8 mouse cellular contexts compared by ENCODE assay signal in genomic region chr10:79793738-79794490, GRCm38 (mm10). TPM values are rescaled to one million over a fixed set of nuclear protein-coding genes. Genes with fewer than 3 reads are reported as not detected.
DNase-seq lines count a peak whose midpoint lies in the region; ATAC-seq and TF ChIP-seq lines count a peak whose summit lies in the region.

No protein-coding gene starts in this region.

- ATAC-seq in embryonic facial prominence, embryonic 15.5 days (ENCODE audit: insufficient number of reproducible peaks, low FRiP score, low TSS enrichment, low read depth), result peak; percentile 8; the same call in 1 of the 2 replicates
- peak; percentile 24; the same call in 1 of the 2 replicates for ATAC-seq in hindbrain, postnatal 0 days
- peak; percentile 7; the same call in 1 of the 2 replicates for ATAC-seq in liver, embryonic 14.5 days (ENCODE audit: insufficient read depth)
- ATAC-seq in megakaryocyte-erythroid progenitor cell, adult 5-6 weeks (replicated peaks; ENCODE audit: low FRiP score, low TSS enrichment, poor library complexity, severe bottlenecking), result no peak

- H3K27ac ChIP-seq in embryonic facial prominence, embryonic 15.5 days (replicated peaks), result peak overlapping the region; percentile 79
- H3K27ac ChIP-seq in hindbrain, postnatal 0 days, result peak overlapping the region; percentile 90
- H3K27ac ChIP-seq in liver, embryonic 14.5 days, result no peak overlapping the region

- no peaks in the 10 kb centered on the region for H3K27me3 ChIP-seq in embryonic facial prominence, embryonic 15.5 days
- no peaks in the 10 kb centered on the region for H3K27me3 ChIP-seq in hindbrain, postnatal 0 days (ENCODE audit: insufficient read depth, low read length)
- peaks cover 3% of the 10 kb centered on the region; the same call in 1 of the 2 replicates for H3K27me3 ChIP-seq in liver, embryonic 14.5 days (ENCODE audit: control insufficient read depth, insufficient read depth, low read length)

- peak overlapping the region; percentile 75 for H3K4me3 ChIP-seq in embryonic facial prominence, embryonic 15.5 days (replicated peaks)
- H3K4me3 ChIP-seq in hindbrain, postnatal 0 days (ENCODE audit: low read length), result peak overlapping the region; percentile 93
- peak overlapping the region; percentile 52 to 63 for H3K4me3 ChIP-seq in liver, embryonic 14.5 days (ENCODE audit: insufficient read depth in 1 of 2, low read depth in 2 of 2, low read length in 2 of 2)

- peak; percentile 49 for DNase-seq in kidney, adult 9 months
- DNase-seq in kidney, adult 8-10 months, result no peak
- peak; percentile 58 for DNase-seq in Muller cell, postnatal 12 days (ENCODE audit: inconsistent ontology term)
- DNase-seq in hindbrain, postnatal 0 days (ENCODE audit: low spot score), result peak; percentile 61
- DNase-seq in liver, embryonic 14.5 days (ENCODE audit: low read depth in 3 of 3, low spot score in 3 of 3), result no peak
- DNase-seq in right cerebral cortex, postnatal 10 days (ENCODE audit: low spot score in 2 of 2), result peak; percentile 71 to 78

- under 1% methylated on average over 38 of the region's 38 CpGs for WGBS in embryonic facial prominence, embryonic 15.5 days
- under 1% methylated on average over 30 of the region's 38 CpGs for WGBS in hindbrain, postnatal 0 days
- 12% methylated on average over 37 of the region's 38 CpGs for WGBS in liver, embryonic 14.5 days (ENCODE audit: insufficient replicate concordance)

- H3K4me1 ChIP-seq in embryonic facial prominence, embryonic 15.5 days, result peaks cover 24% of the 10 kb centered on the region
- H3K4me1 ChIP-seq in hindbrain, postnatal 0 days (ENCODE audit: insufficient read depth, low read length), result peaks cover 13% of the 10 kb centered on the region
- H3K4me1 ChIP-seq in liver, embryonic 14.5 days (replicated peaks; ENCODE audit: control insufficient read depth in 2 of 2, insufficient read depth in 2 of 2, low read length in 1 of 2), result peaks cover 0 to 12% of the 10 kb centered on the region in 2 experiments

- H3K9ac ChIP-seq in embryonic facial prominence, embryonic 15.5 days, result peak overlapping the region; percentile 90
- H3K9ac ChIP-seq in hindbrain, postnatal 0 days (replicated peaks; ENCODE audit: low read length), result peak overlapping the region; percentile 97
- peak overlapping the region; percentile 37; the same call in 1 of the 2 replicates for H3K9ac ChIP-seq in liver, embryonic 14.5 days (replicated peaks)

- TF ChIP-seq EP300 in liver, embryonic 14.5 days (IDR thresholded peaks at IDR 0.05; ENCODE audit: low read depth), result no peak

- H3K9me3 ChIP-seq in embryonic facial prominence, embryonic 15.5 days (replicated peaks), result no peaks in the 10 kb centered on the region
- no peaks in the 10 kb centered on the region for H3K9me3 ChIP-seq in hindbrain, postnatal 0 days (ENCODE audit: low read length)
- no peaks in the 10 kb centered on the region for H3K9me3 ChIP-seq in liver, embryonic 14.5 days (ENCODE audit: control insufficient read depth, low read length)

- peak overlapping the region; percentile 90 for H3K4me2 ChIP-seq in embryonic facial prominence, embryonic 15.5 days (replicated peaks)
- peak overlapping the region; percentile 80 for H3K4me2 ChIP-seq in hindbrain, postnatal 0 days (ENCODE audit: low read depth, low read length)
- peak overlapping the region; percentile 72 for H3K4me2 ChIP-seq in liver, embryonic 14.5 days (ENCODE audit: low read depth)

- H3K36me3 ChIP-seq in embryonic facial prominence, embryonic 15.5 days, result no peaks in the 10 kb centered on the region
- no peaks in the 10 kb centered on the region for H3K36me3 ChIP-seq in hindbrain, postnatal 0 days (ENCODE audit: insufficient read depth, low read length)
- H3K36me3 ChIP-seq in liver, embryonic 14.5 days (replicated peaks; ENCODE audit: control insufficient read depth, insufficient read depth, low read depth), result no peaks in the 10 kb centered on the region

- no peak for TF ChIP-seq CTCF in hindbrain, postnatal 0 days (IDR thresholded peaks at IDR 0.05; ENCODE audit: low read depth)
- TF ChIP-seq CTCF in liver, embryonic 14.5 days (IDR thresholded peaks at IDR 0.05; ENCODE audit: low read depth), result no peak

RNA-seq across cellular contexts. Expression of gene Palm, which starts 0.5 kb away (rescaled TPM):
- 88.1 and 96.6 TPM in 2 replicates for polyA plus RNA-seq in embryonic facial prominence, embryonic 15.5 days (2015; fragmentation: Nextera tagmentation; extraction: Ambion mirVana)
- total RNA-seq in hindbrain, postnatal 0 days (2014; rRNA removed), result 156 and 157 TPM in 2 replicates
- 221 and 242 TPM in 2 replicates for polyA plus RNA-seq in hindbrain, postnatal 0 days (2015; fragmentation: Nextera tagmentation; extraction: Ambion mirVana)
- 3.4 and 3.5 TPM in 2 replicates for polyA plus RNA-seq in liver, embryonic 14.5 days (2012; rRNA removed)
- 4.0 and 4.1 TPM in 2 replicates for polyA plus RNA-seq in liver, embryonic 14.5 days (2014; fragmentation: Nextera tagmentation; extraction: Ambion mirVana)
- total RNA-seq in megakaryocyte-erythroid progenitor cell, adult 5-6 weeks (2014; fragmentation: Nextera tagmentation), result 7.6 and 11.1 TPM in 2 replicates
- 4.6 and 6.8 TPM in 2 replicates for total RNA-seq in megakaryocyte-erythroid progenitor cell, adult 5-6 weeks (2017)

RNA-seq across cellular contexts. Expression of gene Prss57, which starts 3.2 kb away (rescaled TPM):
- 0.07 TPM in 1 of 2 replicates, not detected in the other for polyA plus RNA-seq in embryonic facial prominence, embryonic 15.5 days (2015; fragmentation: Nextera tagmentation; extraction: Ambion mirVana)
- 0.54 and 1.8 TPM in 2 replicates for total RNA-seq in hindbrain, postnatal 0 days (2014; rRNA removed)
- 0.13 and 0.33 TPM in 2 replicates for polyA plus RNA-seq in hindbrain, postnatal 0 days (2015; fragmentation: Nextera tagmentation; extraction: Ambion mirVana)
- 1.6 TPM in 2 replicates for polyA plus RNA-seq in liver, embryonic 14.5 days (2012; rRNA removed)
- polyA plus RNA-seq in liver, embryonic 14.5 days (2014; fragmentation: Nextera tagmentation; extraction: Ambion mirVana), result 3.2 and 4.9 TPM in 2 replicates
- 2.4 and 7.6 TPM in 2 replicates for total RNA-seq in megakaryocyte-erythroid progenitor cell, adult 5-6 weeks (2014; fragmentation: Nextera tagmentation)
- 1.7 and 3.5 TPM in 2 replicates for total RNA-seq in megakaryocyte-erythroid progenitor cell, adult 5-6 weeks (2017)

RNA-seq across cellular contexts. Expression of gene Fstl3, which starts 16.8 kb away (rescaled TPM):
- polyA plus RNA-seq in embryonic facial prominence, embryonic 15.5 days (2015; fragmentation: Nextera tagmentation; extraction: Ambion mirVana), result 20.1 and 20.2 TPM in 2 replicates
- total RNA-seq in hindbrain, postnatal 0 days (2014; rRNA removed), result 2.6 and 3.3 TPM in 2 replicates
- polyA plus RNA-seq in hindbrain, postnatal 0 days (2015; fragmentation: Nextera tagmentation; extraction: Ambion mirVana), result 3.1 and 3.2 TPM in 2 replicates
- polyA plus RNA-seq in liver, embryonic 14.5 days (2012; rRNA removed), result 0.54 and 0.56 TPM in 2 replicates
- 0.18 and 0.23 TPM in 2 replicates for polyA plus RNA-seq in liver, embryonic 14.5 days (2014; fragmentation: Nextera tagmentation; extraction: Ambion mirVana)
- total RNA-seq in megakaryocyte-erythroid progenitor cell, adult 5-6 weeks (2014; fragmentation: Nextera tagmentation), result 0.49 and 0.96 TPM in 2 replicates
- total RNA-seq in megakaryocyte-erythroid progenitor cell, adult 5-6 weeks (2017), result 0.66 and 0.80 TPM in 2 replicates

RNA-seq across cellular contexts. Expression of gene Misp, which starts 26.9 kb away (rescaled TPM):
- 5.4 and 7.8 TPM in 2 replicates for polyA plus RNA-seq in embryonic facial prominence, embryonic 15.5 days (2015; fragmentation: Nextera tagmentation; extraction: Ambion mirVana)
- 0.05 and 0.22 TPM in 2 replicates for total RNA-seq in hindbrain, postnatal 0 days (2014; rRNA removed)
- 0.33 TPM in 1 of 2 replicates, not detected in the other for polyA plus RNA-seq in hindbrain, postnatal 0 days (2015; fragmentation: Nextera tagmentation; extraction: Ambion mirVana)
- 0.13 and 0.18 TPM in 2 replicates for polyA plus RNA-seq in liver, embryonic 14.5 days (2012; rRNA removed)
- polyA plus RNA-seq in liver, embryonic 14.5 days (2014; fragmentation: Nextera tagmentation; extraction: Ambion mirVana), result 0.41 TPM in 1 of 2 replicates, not detected in the other
- total RNA-seq in megakaryocyte-erythroid progenitor cell, adult 5-6 weeks (2014; fragmentation: Nextera tagmentation), result not detected in 2 replicates
- not detected in 2 replicates for total RNA-seq in megakaryocyte-erythroid progenitor cell, adult 5-6 weeks (2017)

RNA-seq across cellular contexts. Expression of gene Rnf126, which starts 27.2 kb away (rescaled TPM):
- polyA plus RNA-seq in embryonic facial prominence, embryonic 15.5 days (2015; fragmentation: Nextera tagmentation; extraction: Ambion mirVana), result 110 and 127 TPM in 2 replicates
- 112 and 120 TPM in 2 replicates for total RNA-seq in hindbrain, postnatal 0 days (2014; rRNA removed)
- 108 and 119 TPM in 2 replicates for polyA plus RNA-seq in hindbrain, postnatal 0 days (2015; fragmentation: Nextera tagmentation; extraction: Ambion mirVana)
- 46.4 and 51.3 TPM in 2 replicates for polyA plus RNA-seq in liver, embryonic 14.5 days (2012; rRNA removed)
- 27.7 and 33.7 TPM in 2 replicates for polyA plus RNA-seq in liver, embryonic 14.5 days (2014; fragmentation: Nextera tagmentation; extraction: Ambion mirVana)
- total RNA-seq in megakaryocyte-erythroid progenitor cell, adult 5-6 weeks (2014; fragmentation: Nextera tagmentation), result 76.0 and 106 TPM in 2 replicates
- total RNA-seq in megakaryocyte-erythroid progenitor cell, adult 5-6 weeks (2017), result 16.2 and 20.8 TPM in 2 replicates

Comparison
In these comparisons a context has a peak if more than half of its experiments do, and no peak if none do; other contexts are left out.
1. DNase-seq: peak in kidney, adult 9 months (single experiment), Muller cell, postnatal 12 days (single experiment), hindbrain, postnatal 0 days (single experiment) and right cerebral cortex, postnatal 10 days (2 of 2); none in kidney, adult 8-10 months (0 of 2) and liver, embryonic 14.5 days (0 of 3).
2. H3K9ac ChIP-seq: peak in every context shown above with its lines; median percentile 97 in hindbrain, postnatal 0 days; 90 in embryonic facial prominence, embryonic 15.5 days; 37 in liver, embryonic 14.5 days.
3. RNA of gene Palm, which starts 0.5 kb away (polyA plus RNA-seq): 221 to 242 TPM in hindbrain, postnatal 0 days and 88.1 to 96.6 TPM in embryonic facial prominence, embryonic 15.5 days; 3.4 to 4.1 TPM in liver, embryonic 14.5 days; every median in the first group is over 10 times any median in the second.
4. Peak in every context shown above with its lines, with median percentiles within 50 percentile points of each other: H3K4me2 ChIP-seq and H3K4me3 ChIP-seq.